ENCODE assay signal across 8 mouse cellular contexts in genomic region chr1:129919385-129919784, GRCm38 (mm10).
A peak's percentile ranks its signal among the peaks of the same experiment; 100 is the strongest.
DNase-seq lines count a peak whose midpoint lies in the region; ATAC-seq and TF ChIP-seq lines count a peak whose summit lies in the region.

No protein-coding gene starts in this region.

- no peak for ATAC-seq in heart, postnatal 0 days (ENCODE audit: insufficient read depth, low read depth)

- H3K9me3 ChIP-seq in heart, postnatal 0 days (replicated peaks; ENCODE audit: control insufficient read depth, low read length), result no peaks in the 10 kb centered on the region
- H3K9me3 ChIP-seq in heart, embryonic 10.5 days, result no peaks in the 10 kb centered on the region

- WGBS in heart, postnatal 0 days, result 53% methylated on average over 1 of the region's 1 CpGs
- 48% methylated on average over 1 of the region's 1 CpGs for WGBS in heart, embryonic 10.5 days

- H3K36me3 ChIP-seq in heart, postnatal 0 days (replicated peaks; ENCODE audit: control insufficient read depth, insufficient read depth, low read length), result no peaks in the 10 kb centered on the region
- H3K36me3 ChIP-seq in heart, embryonic 10.5 days, result no peaks in the 10 kb centered on the region

- H3K27ac ChIP-seq in heart, postnatal 0 days (ENCODE audit: low read depth), result no peak overlapping the region
- no peak overlapping the region for H3K27ac ChIP-seq in heart, embryonic 10.5 days

- no peaks in the 10 kb centered on the region for H3K4me1 ChIP-seq in heart, postnatal 0 days (ENCODE audit: control insufficient read depth, insufficient read depth)
- 0 out of 2 replicates have a peak, but pooled peaks cover 3% of the 10 kb centered on the region for H3K4me1 ChIP-seq in heart, embryonic 10.5 days

- H3K4me2 ChIP-seq in heart, postnatal 0 days (ENCODE audit: low read depth, low read length), result no peak overlapping the region

- peak; percentile 40 for TF ChIP-seq CTCF in heart, postnatal 0 days (IDR thresholded peaks at IDR 0.05; ENCODE audit: low read depth)

- no peak overlapping the region for H3K4me3 ChIP-seq in heart, postnatal 0 days (ENCODE audit: low read depth, low read length)
- H3K4me3 ChIP-seq in heart, embryonic 10.5 days, result no peak overlapping the region

- DNase-seq in heart, postnatal 0 days (ENCODE audit: low spot score), result no peak
- DNase-seq in heart, embryonic 10.5 days (ENCODE audit: low spot score), result no peak
- DNase-seq in 3T3-L1 (ENCODE audit: low read depth, low spot score), result peak; percentile 36
- DNase-seq in R1 (ENCODE audit: low read depth, low spot score), result peak; percentile 74
- DNase-seq in liver, result peak; percentile 37
- peak; percentile 30 to 64 for DNase-seq in spleen, postnatal 4 days (ENCODE audit: low spot score in 2 of 2)
- no peak for DNase-seq in cerebellum, adult 9-11 months
- DNase-seq in adrenal gland, postnatal 4 days (ENCODE audit: low spot score in 2 of 2), result no peak

- no peak for TF ChIP-seq EP300 in heart, postnatal 0 days (IDR thresholded peaks at IDR 0.05; ENCODE audit: low read depth)

- no peak overlapping the region for H3K9ac ChIP-seq in heart, postnatal 0 days (replicated peaks; ENCODE audit: low read depth, low read length)

- H3K27me3 ChIP-seq in heart, postnatal 0 days (ENCODE audit: control insufficient read depth, insufficient read depth, low read length), result no peaks in the 10 kb centered on the region
- no peaks in the 10 kb centered on the region for H3K27me3 ChIP-seq in heart, embryonic 10.5 days (ENCODE audit: insufficient read depth, poor library complexity, severe bottlenecking)

Comparison
In these comparisons a context has a peak if more than half of its experiments do, and no peak if none do; other contexts are left out.
1. DNase-seq: peak in 3T3-L1 (single experiment), R1 (single experiment), liver (single experiment) and spleen, postnatal 4 days (2 of 2); none in heart, postnatal 0 days (single experiment), heart, embryonic 10.5 days (single experiment), cerebellum, adult 9-11 months (single experiment) and adrenal gland, postnatal 4 days (0 of 2).